Mouse (Mus musculus): Measurements from ENCODE around the gene Trim43c.
A peak's percentile ranks its signal among the peaks of the same experiment; 100 is the strongest.
"Not testable (repeated sequence)": the region's sequence is repeated elsewhere in the genome, so short reads cannot be mapped to it uniquely, and the experiment has no call there.

Gene Trim43c

DNA sequence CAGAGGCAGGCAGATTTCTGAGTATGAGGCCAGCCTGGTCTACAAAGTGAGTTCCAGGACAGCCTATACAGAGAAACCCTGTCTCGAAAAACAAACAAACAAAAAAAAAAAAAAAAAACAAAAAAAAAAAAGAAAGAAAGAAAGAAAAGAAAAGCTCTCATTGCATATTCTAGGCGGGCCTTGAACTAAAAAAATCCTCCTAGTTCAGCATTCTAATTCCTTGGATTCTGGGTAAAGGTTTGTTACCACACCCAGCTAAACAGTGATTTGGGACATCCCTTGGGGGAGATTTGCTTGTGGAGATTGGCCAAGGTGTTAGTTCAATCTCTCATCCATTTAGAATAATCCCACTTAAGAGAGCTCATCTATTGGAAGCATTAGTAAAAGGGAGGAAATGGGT, at the start of gene Trim43c:
Gene Trim43c, plus strand, starts transcription at position 301 of the 400 bp plus-strand sequence.
- DNase-seq (ENCODE audit: low spot score): not testable (repeated sequence)

DNA sequence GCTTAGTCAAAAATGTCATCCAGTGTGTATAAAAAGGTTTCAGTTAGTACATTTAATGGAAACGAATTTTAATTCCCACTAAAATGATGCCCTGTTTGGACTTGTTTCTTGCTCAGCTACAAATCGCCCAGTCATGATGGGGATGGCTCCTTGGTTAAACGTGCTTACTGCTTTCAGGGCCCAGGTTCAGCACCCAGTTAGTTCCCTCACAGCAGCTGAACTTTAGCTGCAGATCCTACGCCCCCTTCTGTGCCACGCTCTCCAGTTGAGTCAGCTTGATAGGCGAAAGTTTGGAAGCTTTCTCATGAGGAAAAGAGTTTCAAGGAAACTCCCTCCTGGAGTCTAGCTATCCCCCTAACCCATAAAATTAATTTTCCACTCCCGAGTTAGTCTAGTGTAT, 14.1 kb downstream of the Trim43c start:
- not testable (repeated sequence) for DNase-seq (ENCODE audit: low spot score)

DNA sequence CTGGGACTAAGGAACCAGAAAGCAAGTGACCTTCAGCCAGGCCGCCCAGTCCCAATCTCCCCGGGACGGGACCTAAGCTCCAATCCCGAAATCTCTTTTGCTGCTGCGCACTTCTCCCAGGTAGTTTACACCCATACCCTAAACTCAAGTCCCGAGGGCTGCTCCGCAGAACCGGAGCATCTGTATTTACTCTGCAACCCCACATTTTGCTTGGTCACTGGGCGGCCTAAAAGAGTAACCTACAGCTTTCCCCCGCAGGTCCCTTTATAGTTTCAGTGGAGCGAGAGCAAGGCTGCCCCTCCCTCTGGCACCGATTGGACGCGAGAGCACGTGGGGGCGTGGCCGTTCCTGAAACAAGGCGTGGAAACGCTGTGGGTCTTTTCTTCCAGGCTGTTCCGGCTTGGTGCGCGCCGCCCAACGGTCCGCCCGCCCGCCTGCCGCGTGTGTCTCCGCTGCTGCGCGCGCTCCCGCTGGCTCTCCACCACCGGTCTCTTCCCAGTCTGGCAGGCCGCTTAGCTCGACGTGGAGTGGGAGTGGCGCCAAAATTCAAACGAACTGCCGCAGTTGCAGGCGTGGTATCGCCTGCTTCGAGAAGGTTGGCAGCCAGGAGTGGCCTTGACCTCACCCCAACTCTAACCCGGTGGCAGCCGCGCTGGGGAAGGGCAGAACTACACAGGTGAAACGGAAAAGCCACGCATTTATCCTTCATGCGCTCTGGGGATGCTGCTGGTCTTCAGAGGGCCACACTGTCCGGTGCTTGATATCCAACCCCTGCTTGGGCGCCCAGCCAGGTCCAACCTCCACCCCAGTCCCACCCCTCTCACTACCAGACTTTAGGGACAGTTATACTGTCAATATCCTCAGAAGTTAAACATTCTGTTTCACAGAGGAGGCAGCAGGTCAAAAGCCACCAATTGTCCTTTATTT, 19.9 kb downstream of the Trim43c start:
- DNase-seq (ENCODE audit: low spot score): peak; percentile 73
